Mouse (Mus musculus): ENCODE measurements around the gene Grb14. TPM values are rescaled to one million over a fixed set of nuclear protein-coding genes. Genes with fewer than 3 reads are reported as not detected.

The Grb14 gene
- polyA plus RNA-seq (2016; fragmentation: Nextera tagmentation; extraction: Ambion mirVana): 5.3 and 6.8 TPM in 2 replicates

GRCm38 (mm10) chr2:65024887-65025286 is at the start of gene Grb14:
Gene Grb14 (minus strand): TSS chr2:65024987.
- Histone ChIP-seq H3K27ac (no peak within 1 kb of the TSS), H3K9me3 (no peaks in the 10 kb centered on the region), H3K27me3 (ENCODE audit: insufficient read depth, poor library complexity, severe bottlenecking) (peaks cover 22% of the 10 kb centered on the region), H3K4me3 (no peak within 1 kb of the TSS), H3K4me1 (replicated peaks) (peaks cover 14% of the 10 kb centered on the region), H3K36me3 (no peaks in the 10 kb centered on the region)
- no peak for DNase-seq (ENCODE audit: low spot score)
- WGBS: 83% methylated on average over 1 of the region's 1 CpGs

GRCm38 (mm10) chr2:65072205-65072604 is 47.4 kb upstream of the Grb14 start:
- WGBS: 86% methylated on average over 3 of the region's 3 CpGs
- Histone ChIP-seq H3K36me3 (no peaks in the 10 kb centered on the region), H3K4me3 (no peak overlapping the region), H3K4me1 (replicated peaks) (no peaks in the 10 kb centered on the region), H3K9me3 (no peaks in the 10 kb centered on the region), H3K27me3 (ENCODE audit: insufficient read depth, poor library complexity, severe bottlenecking) (no peaks in the 10 kb centered on the region), H3K27ac (no peak overlapping the region)
- DNase-seq (ENCODE audit: low spot score): no peak

- 90% methylated on average over 2 of the region's 2 CpGs for WGBS
- no peaks in the 10 kb centered on the region for H3K36me3 ChIP-seq
- DNase-seq (ENCODE audit: low spot score): no peak
- no peaks in the 10 kb centered on the region for H3K9me3 ChIP-seq
- H3K27ac ChIP-seq: no peak overlapping the region
- no peaks in the 10 kb centered on the region for H3K4me1 ChIP-seq (replicated peaks)
- H3K27me3 ChIP-seq (ENCODE audit: insufficient read depth, poor library complexity, severe bottlenecking): no peaks in the 10 kb centered on the region
- H3K4me3 ChIP-seq: no peak overlapping the region
These were observed 29.0 kb upstream of the Grb14 start for GRCm38 (mm10) chr2:65053764-65054163.

- no peaks in the 10 kb centered on the region for H3K9me3 ChIP-seq
- no peaks in the 10 kb centered on the region for H3K36me3 ChIP-seq
- no peak overlapping the region for H3K27ac ChIP-seq
- no peaks in the 10 kb centered on the region for H3K4me1 ChIP-seq (replicated peaks)
- H3K4me3 ChIP-seq: no peak overlapping the region
- no peaks in the 10 kb centered on the region for H3K27me3 ChIP-seq (ENCODE audit: insufficient read depth, poor library complexity, severe bottlenecking)
- WGBS: 91% methylated on average over 6 of the region's 6 CpGs
- no peak for DNase-seq (ENCODE audit: low spot score)
These were observed 27.6 kb upstream of the Grb14 start for GRCm38 (mm10) chr2:65052191-65053012.

GRCm38 (mm10) chr2:65050776-65051175 is 26.0 kb upstream of the Grb14 start:
- WGBS: 92% methylated on average over 3 of the region's 3 CpGs
- H3K4me1 ChIP-seq (replicated peaks): no peaks in the 10 kb centered on the region
- DNase-seq (ENCODE audit: low spot score): no peak
- H3K36me3 ChIP-seq: no peaks in the 10 kb centered on the region
- no peak overlapping the region for H3K4me3 ChIP-seq
- H3K27ac ChIP-seq: no peak overlapping the region
- H3K9me3 ChIP-seq: no peaks in the 10 kb centered on the region
- no peaks in the 10 kb centered on the region for H3K27me3 ChIP-seq (ENCODE audit: insufficient read depth, poor library complexity, severe bottlenecking)

DNA sequence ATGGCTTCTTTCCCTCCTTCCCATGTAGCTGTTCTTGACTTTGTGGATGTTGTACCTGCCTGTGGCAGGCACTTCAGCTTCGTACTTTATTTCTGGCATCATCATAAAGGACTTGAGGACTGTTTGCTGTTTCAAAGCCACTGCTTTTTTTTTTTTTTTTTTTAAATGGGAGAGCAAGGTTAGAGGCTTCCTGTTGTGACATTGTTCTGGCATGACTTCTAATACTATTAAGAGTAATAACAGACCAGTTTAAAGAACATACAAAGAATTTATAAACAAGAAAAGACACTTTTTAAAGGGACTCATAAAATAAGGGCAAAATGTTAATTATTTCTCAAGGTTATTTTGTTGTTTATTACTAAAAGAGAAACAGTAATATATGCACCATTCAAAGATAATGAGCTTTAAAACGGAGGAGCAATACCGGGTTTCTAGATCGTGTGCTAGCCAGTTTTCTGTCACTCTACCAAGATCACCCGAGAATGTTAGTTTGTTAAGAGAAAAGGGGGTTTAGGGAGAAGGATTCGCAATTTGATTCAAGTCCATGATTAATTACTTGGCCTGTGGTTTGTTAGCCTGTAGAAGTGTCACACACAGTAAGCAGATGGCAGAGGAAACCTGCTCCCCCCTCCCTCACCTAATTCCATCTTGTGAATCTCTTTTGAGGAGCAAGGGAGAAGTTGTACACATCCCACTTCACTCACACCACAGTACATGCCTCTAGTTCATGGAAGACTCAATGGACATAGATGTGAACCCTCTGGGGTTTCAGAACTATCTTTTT is 23.6 kb upstream of the Grb14 start:
- WGBS: 80% methylated on average over 6 of the region's 6 CpGs
- no peaks in the 10 kb centered on the region for H3K36me3 ChIP-seq
- DNase-seq (ENCODE audit: low spot score): no peak
- H3K4me3 ChIP-seq: no peak overlapping the region
- H3K9me3 ChIP-seq: no peaks in the 10 kb centered on the region
- no peaks in the 10 kb centered on the region for H3K4me1 ChIP-seq (replicated peaks)
- H3K27me3 ChIP-seq (ENCODE audit: insufficient read depth, poor library complexity, severe bottlenecking): no peaks in the 10 kb centered on the region
- no peak overlapping the region for H3K27ac ChIP-seq

DNA sequence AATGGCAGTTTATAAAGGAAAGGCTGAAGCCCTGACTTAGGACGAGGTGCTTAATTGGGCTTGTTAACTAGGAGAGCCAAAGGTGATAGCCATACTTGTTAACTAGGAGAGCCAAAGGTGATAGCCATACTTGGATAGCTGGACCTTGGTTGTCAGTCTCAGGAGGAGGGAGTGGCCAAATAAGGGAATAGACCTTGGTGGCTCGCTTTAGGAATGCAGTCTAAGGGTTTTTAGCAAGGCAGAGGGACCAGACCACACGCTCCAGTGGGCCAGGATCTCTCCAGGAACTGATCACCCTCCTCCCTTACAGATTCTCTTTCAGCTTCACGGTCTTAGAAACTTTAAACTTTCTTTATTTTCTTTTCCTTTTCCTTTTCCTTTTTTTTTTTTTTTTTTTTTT is 13.4 kb upstream of the Grb14 start:
- no peak overlapping the region for H3K4me3 ChIP-seq
- WGBS: 30% methylated on average over 4 of the region's 4 CpGs
- H3K27me3 ChIP-seq (ENCODE audit: insufficient read depth, poor library complexity, severe bottlenecking): no peaks in the 10 kb centered on the region
- H3K9me3 ChIP-seq: no peaks in the 10 kb centered on the region
- peaks cover 8% of the 10 kb centered on the region for H3K4me1 ChIP-seq (replicated peaks)
- no peaks in the 10 kb centered on the region for H3K36me3 ChIP-seq
- no peak for DNase-seq (ENCODE audit: low spot score)
- no peak overlapping the region for H3K27ac ChIP-seq

DNA sequence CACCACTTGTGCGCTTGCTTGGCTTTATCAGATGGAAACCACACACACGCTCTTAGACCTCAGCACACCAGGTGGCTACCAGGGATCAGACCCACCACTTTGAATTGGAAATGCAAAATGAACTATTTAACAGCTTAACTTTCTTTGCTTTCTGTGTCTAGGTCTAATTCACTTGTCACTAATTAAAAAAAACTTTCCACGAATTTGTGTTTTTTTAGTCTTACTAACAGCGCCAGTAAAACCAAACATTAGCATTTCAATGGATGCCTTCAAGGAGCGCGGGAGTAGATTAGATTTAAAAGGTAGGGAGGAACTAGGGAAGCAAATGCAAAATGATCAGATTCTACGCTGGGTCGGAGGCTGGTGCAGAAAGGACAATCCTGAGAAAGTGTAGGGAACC is 12.8 kb upstream of the Grb14 start:
- H3K4me3 ChIP-seq: no peak overlapping the region
- WGBS: 27% methylated on average over 8 of the region's 8 CpGs
- DNase-seq (ENCODE audit: low spot score): no peak
- no peak overlapping the region for H3K27ac ChIP-seq
- no peaks in the 10 kb centered on the region for H3K27me3 ChIP-seq (ENCODE audit: insufficient read depth, poor library complexity, severe bottlenecking)
- no peaks in the 10 kb centered on the region for H3K9me3 ChIP-seq
- peaks cover 8% of the 10 kb centered on the region for H3K4me1 ChIP-seq (replicated peaks)
- H3K36me3 ChIP-seq: no peaks in the 10 kb centered on the region

DNA sequence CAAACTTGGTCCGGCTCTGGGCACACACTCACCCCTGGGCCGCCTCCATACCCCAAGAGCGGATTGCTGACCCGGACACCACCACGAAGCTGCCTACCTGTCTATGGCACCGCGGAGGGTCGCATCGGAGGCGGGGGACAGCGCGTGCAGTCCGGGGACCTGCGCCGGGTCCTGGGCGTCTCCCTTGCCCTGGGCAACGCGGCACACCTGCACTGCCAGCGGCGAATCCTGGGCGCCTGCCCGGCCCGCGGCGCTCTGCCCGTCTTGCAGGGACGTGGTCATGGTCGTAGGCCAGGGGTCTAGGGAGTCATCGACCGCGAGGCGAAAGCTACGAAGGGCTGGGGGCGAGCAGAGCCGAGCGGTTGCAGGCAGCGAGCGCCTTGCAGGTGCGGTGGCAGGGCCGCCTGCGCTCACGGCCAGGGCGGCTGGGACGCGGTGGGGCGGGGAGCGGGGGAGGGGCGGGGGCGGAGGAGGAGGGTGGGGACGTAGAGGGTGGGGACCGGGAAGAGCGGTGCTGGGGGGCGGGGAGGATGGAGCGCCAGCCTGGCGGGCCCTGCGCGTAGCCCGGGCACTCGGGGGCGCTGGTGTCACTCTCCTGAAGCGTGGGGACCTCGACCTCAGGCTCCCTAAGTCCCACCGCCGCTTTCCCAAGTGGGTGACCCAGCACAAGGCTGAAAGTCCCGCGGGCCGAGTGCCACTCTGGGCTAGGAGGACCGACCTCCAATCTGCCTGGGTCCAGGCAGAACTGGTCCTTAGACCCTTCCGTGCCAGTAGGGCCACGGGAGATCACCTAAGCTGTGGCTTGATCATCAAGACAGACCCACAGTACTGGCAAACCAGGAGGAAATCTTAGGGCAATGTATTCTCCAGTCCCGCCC is 2.2 kb downstream of the Grb14 start:
- DNase-seq (ENCODE audit: low spot score): peak; percentile 60
- Histone ChIP-seq H3K9me3 (no peaks in the 10 kb centered on the region), H3K27me3 (ENCODE audit: insufficient read depth, poor library complexity, severe bottlenecking) (peaks cover 22% of the 10 kb centered on the region), H3K27ac (peak overlapping the region; percentile 85), H3K4me3 (peak overlapping the region; percentile 84), H3K36me3 (no peaks in the 10 kb centered on the region), H3K4me1 (replicated peaks) (peaks cover 14% of the 10 kb centered on the region)
- under 1% methylated on average over 56 of the region's 71 CpGs for WGBS

DNA sequence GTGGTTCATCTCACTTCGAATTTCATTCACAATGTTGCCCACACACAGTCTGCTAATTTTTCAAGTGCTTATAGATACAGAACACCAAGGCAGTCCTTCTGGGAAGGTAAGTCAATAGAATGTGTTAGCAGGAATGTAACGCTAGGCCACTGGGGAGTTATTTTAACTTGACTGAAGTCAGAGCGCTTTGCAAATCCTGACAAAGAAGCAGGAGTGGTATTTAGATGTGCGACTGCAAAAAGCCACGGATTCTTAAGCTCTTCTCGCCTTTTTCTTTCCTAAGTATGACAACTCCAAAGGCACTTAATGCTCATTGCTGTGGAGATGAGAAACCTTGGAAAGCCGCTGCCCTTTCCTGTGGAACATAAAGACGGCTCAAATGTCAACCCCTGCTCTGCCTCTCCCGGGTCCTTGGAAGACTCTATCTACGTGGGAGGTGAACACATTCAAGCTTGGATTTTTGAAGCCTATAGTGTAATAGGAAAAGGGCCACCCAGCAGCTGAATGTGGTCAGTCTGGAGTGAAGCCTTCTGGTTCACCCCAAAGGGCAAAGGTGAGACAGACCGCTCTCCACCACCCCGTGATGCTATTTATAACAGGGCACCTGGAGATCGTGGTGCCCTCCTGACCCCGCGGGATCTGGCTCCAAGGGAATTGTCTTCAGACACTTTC is 3.0 kb downstream of the Grb14 start:
- WGBS: 9% methylated on average over 15 of the region's 15 CpGs
- no peak for DNase-seq (ENCODE audit: low spot score)
- Histone ChIP-seq H3K9me3 (no peaks in the 10 kb centered on the region), H3K4me1 (replicated peaks) (peaks cover 14% of the 10 kb centered on the region), H3K4me3 (peak overlapping the region; percentile 84), H3K27me3 (ENCODE audit: insufficient read depth, poor library complexity, severe bottlenecking) (peaks cover 22% of the 10 kb centered on the region), H3K27ac (peak overlapping the region; percentile 85), H3K36me3 (no peaks in the 10 kb centered on the region)

GRCm38 (mm10) chr2:65017375-65017774 is 7.4 kb downstream of the Grb14 start:
- peaks cover 22% of the 10 kb centered on the region for H3K27me3 ChIP-seq (ENCODE audit: insufficient read depth, poor library complexity, severe bottlenecking)
- no peak overlapping the region for H3K27ac ChIP-seq
- no peaks in the 10 kb centered on the region for H3K9me3 ChIP-seq
- no peak for DNase-seq (ENCODE audit: low spot score)
- H3K36me3 ChIP-seq: no peaks in the 10 kb centered on the region
- H3K4me3 ChIP-seq: no peak overlapping the region
- H3K4me1 ChIP-seq (replicated peaks): peaks cover 8% of the 10 kb centered on the region
- WGBS: 94% methylated on average over 2 of the region's 2 CpGs

DNA sequence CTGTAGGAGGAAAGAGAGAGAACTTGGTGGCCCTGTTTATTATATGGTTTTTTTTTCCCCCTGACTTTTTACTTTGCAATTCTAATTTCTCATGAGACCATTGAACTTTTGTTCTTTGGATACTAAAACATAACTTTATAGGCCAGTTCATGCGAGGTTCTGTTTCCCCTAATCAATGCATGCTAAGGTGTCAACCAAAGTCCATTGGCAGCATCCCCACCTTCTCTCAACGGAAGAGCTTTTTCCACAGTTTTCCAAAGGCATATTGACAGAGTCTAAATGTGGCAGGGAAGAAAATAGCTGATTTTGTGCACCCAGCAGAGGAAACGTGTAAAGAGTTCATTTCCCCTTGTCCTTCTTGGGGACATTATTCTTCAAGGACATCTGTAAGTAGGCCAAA is 10.2 kb downstream of the Grb14 start:
- Histone ChIP-seq H3K4me1 (replicated peaks) (no peaks in the 10 kb centered on the region), H3K27me3 (ENCODE audit: insufficient read depth, poor library complexity, severe bottlenecking) (no peaks in the 10 kb centered on the region), H3K36me3 (no peaks in the 10 kb centered on the region), H3K9me3 (no peaks in the 10 kb centered on the region), H3K27ac (no peak overlapping the region), H3K4me3 (no peak overlapping the region)
- no peak for DNase-seq (ENCODE audit: low spot score)
- 87% methylated on average over 3 of the region's 3 CpGs for WGBS

Data from hindbrain, embryonic 10.5 days (tissue).